Mouse (Mus musculus) embryonic facial prominence, embryonic 10.5 days (tissue): Measurements from ENCODE around the gene Arrdc5. TPM values are rescaled to one million over a fixed set of nuclear protein-coding genes. Genes with fewer than 3 reads are reported as not detected.
A peak's percentile ranks its signal among the peaks of the same experiment; 100 is the strongest.

ENCODE experiments used
- DNase-seq: peaks from one replicate; pipeline ENCODE4 v3.0.0-alpha.2; 2017; ENCODE audit warnings: low spot score
- H3K27ac ChIP-seq: fragments of 300-500 bp; sonication (generic); replicated peaks from 2 replicates; pipeline ENCODE4 v1.5.1; 2016; ENCODE audit warnings: mild to moderate bottlenecking
- H3K27me3 ChIP-seq: fragments of 300-500 bp; sonication (generic); replicated peaks from 2 replicates; pipeline ENCODE4 v1.6.1; 2016; ENCODE audit warnings: low read depth, mild to moderate bottlenecking; ENCODE audit not compliant: poor library complexity, severe bottlenecking
- H3K36me3 ChIP-seq: fragments of 300-500 bp; sonication (generic); replicated peaks from 2 replicates; pipeline ENCODE4 v1.6.1; 2016; ENCODE audit warnings: mild to moderate bottlenecking, moderate library complexity
- H3K4me1 ChIP-seq: fragments of 300-500 bp; sonication (generic); 2 replicates; pipeline ENCODE4 v1.6.1; 2016
- H3K4me3 ChIP-seq: fragments of 300-500 bp; sonication (generic); 2 replicates; pipeline ENCODE4 v1.5.1; 2016; ENCODE audit warnings: mild to moderate bottlenecking, moderate library complexity
- H3K9me3 ChIP-seq: fragments of 300-500 bp; sonication (generic); 2 replicates; pipeline ENCODE4 v1.6.1; 2016; ENCODE audit warnings: mild to moderate bottlenecking
- WGBS: fragments of 180-500 bp; shearing (Covaris S2); methylation state at CpG from one replicate; pipeline ENCODE4 v1.1.7; 2016; 5-methylcytosine and 5-hydroxymethylcytosine counted together
- polyA plus RNA-seq: library from polyadenylated mRNA; unstranded; fragments of >200 nt; fragmentation: Nextera tagmentation; extraction: Ambion mirVana; gene quantifications from 2 replicates; pipeline ENCODE4 v1.2.1, GENCODE M21; 2016

Gene Arrdc5
- polyA plus RNA-seq, 1 experiment from 2014 or later = not detected

- WGBS = 52% methylated on average over 3 of the region's 3 CpGs
- no peak for DNase-seq
- Histone ChIP-seq H3K4me1 (peaks cover 51% of the 10 kb centered on the region), H3K4me3 (peak overlapping the region; percentile 68), H3K27ac (peak overlapping the region; percentile 67), H3K36me3 (peaks cover 41% of the 10 kb centered on the region), H3K27me3 (no peaks in the 10 kb centered on the region), H3K9me3 (no peaks in the 10 kb centered on the region)
Measured at GRCm38 (mm10) chr17:56287830-56288229, 12.3 kb downstream of the Arrdc5 start.

GRCm38 (mm10) chr17:56285995-56286394 is 14.1 kb downstream of the Arrdc5 start:
- Histone ChIP-seq H3K36me3 (peaks cover 57% of the 10 kb centered on the region), H3K4me1 (peaks cover 35% of the 10 kb centered on the region), H3K27ac (no peak overlapping the region), H3K27me3 (no peaks in the 10 kb centered on the region), H3K9me3 (no peaks in the 10 kb centered on the region), H3K4me3 (no peak overlapping the region)
- 93% methylated on average over 11 of the region's 11 CpGs for WGBS
- DNase-seq = no peak

DNA sequence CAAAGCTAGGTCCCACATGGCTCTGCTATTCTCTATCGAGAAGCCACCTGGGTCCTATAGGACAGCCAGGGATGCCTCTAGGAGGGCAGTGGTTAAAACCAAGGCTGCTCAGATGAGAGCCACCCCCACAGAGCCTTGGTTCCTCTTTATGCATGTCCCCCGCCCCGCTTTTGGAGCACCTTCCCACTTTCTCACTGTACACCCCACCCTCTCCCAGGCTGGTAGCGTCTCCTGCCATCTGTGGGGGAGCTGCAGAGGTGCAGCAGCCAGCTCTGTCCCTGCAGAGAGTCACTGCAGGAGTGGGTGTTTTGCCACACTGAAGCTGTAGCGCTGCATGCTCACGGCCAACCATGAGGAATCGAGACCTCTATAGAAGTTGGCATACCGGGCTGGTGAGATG is 16.8 kb downstream of the Arrdc5 start:
- 93% methylated on average over 8 of the region's 8 CpGs for WGBS
- H3K36me3 ChIP-seq = peaks cover 77% of the 10 kb centered on the region
- no peaks in the 10 kb centered on the region for H3K9me3 ChIP-seq

GRCm38 (mm10) chr17:56282802-56283201 is 17.3 kb downstream of the Arrdc5 start:
- 81% methylated on average over 4 of the region's 4 CpGs for WGBS
- Histone ChIP-seq H3K4me1 (peaks cover 6% of the 10 kb centered on the region), H3K9me3 (no peaks in the 10 kb centered on the region), H3K27ac (no peak overlapping the region), H3K4me3 (no peak overlapping the region), H3K27me3 (no peaks in the 10 kb centered on the region), H3K36me3 (peaks cover 78% of the 10 kb centered on the region)
- DNase-seq = no peak

More for the DNA sequence above, 16.8 kb downstream of the Arrdc5 start:
- no peak for DNase-seq
- Histone ChIP-seq H3K4me3 (no peak overlapping the region), H3K27me3 (no peaks in the 10 kb centered on the region), H3K27ac (no peak overlapping the region), H3K4me1 (peaks cover 8% of the 10 kb centered on the region)

DNA sequence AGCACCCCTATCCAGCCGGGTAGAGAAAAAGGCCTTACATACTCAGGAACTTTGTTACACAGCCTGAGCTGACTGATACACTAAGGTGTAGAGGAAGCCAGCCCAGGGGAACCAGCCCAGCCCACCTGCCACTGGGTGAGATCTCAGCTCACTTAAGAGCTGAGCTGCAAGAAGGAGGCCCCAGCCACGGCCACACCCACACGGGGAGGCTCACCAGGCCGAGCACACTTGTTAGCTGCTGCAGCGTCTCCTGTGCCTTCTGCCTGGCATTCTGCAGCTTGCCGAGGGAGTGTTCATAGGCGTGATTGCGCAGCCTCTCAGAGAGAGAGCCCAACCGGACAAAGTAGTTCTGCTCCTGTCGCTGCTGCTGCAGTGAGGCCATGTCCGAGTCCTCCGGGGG is 18.9 kb downstream of the Arrdc5 start:
- Histone ChIP-seq H3K4me3 (no peak overlapping the region), H3K36me3 (peaks cover 69% of the 10 kb centered on the region), H3K27me3 (no peaks in the 10 kb centered on the region), H3K4me1 (peaks cover 18% of the 10 kb centered on the region), H3K9me3 (no peaks in the 10 kb centered on the region), H3K27ac (no peak overlapping the region)
- DNase-seq = no peak
- 91% methylated on average over 12 of the region's 12 CpGs for WGBS

DNA sequence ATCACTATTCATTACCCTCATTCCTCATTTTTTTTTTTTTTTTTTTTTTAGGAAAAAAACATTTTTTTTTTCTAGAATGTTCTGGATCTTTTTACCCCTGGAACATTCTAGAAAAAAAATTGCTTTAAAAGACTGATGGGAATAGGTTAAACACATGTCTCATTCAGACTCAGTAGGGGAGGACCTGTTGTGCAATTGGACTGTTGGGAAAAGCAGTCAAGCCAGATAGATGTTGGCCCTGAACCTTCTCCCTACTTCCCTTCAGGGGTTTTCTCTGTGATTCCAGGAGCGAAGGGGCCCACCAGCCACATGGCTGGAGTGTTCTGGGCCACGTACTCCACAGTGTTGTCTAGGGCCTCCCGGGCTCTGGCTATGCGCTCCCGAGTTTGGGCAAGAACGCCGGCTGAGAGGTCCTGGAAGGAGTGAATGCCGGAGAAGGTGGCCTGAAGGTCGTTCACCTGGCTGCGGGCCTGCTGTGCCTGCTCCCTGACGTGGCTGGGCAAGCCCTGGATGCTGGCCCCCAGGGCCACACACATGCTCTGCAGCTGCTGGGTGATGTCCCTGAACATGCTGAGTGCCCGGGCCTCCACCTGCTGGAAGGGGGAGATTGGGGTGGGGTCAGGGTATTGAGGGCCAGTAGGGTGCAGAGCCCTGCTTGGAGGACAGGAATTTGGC is 20.5 kb downstream of the Arrdc5 start:
- peaks cover 53% of the 10 kb centered on the region for H3K36me3 ChIP-seq
- H3K27ac ChIP-seq = no peak overlapping the region; the same call in 1 of the 2 replicates
- H3K27me3 ChIP-seq = no peaks in the 10 kb centered on the region
- DNase-seq = no peak
- no peak overlapping the region for H3K4me3 ChIP-seq
- WGBS = 92% methylated on average over 12 of the region's 12 CpGs
- H3K4me1 ChIP-seq = peaks cover 25% of the 10 kb centered on the region
- H3K9me3 ChIP-seq = no peaks in the 10 kb centered on the region

GRCm38 (mm10) chr17:56278340-56278739 is 21.7 kb downstream of the Arrdc5 start:
- DNase-seq = no peak
- Histone ChIP-seq H3K27ac (no peak overlapping the region), H3K27me3 (no peaks in the 10 kb centered on the region), H3K4me3 (no peak overlapping the region), H3K9me3 (no peaks in the 10 kb centered on the region), H3K36me3 (peaks cover 50% of the 10 kb centered on the region), H3K4me1 (peaks cover 25% of the 10 kb centered on the region)
- 93% methylated on average over 5 of the region's 5 CpGs for WGBS

GRCm38 (mm10) chr17:56277567-56277893 is 22.6 kb downstream of the Arrdc5 start:
- Histone ChIP-seq H3K36me3 (peaks cover 42% of the 10 kb centered on the region), H3K27me3 (no peaks in the 10 kb centered on the region), H3K27ac (peak overlapping the region; percentile 85), H3K4me1 (peaks cover 25% of the 10 kb centered on the region), H3K4me3 (peak overlapping the region; percentile 67), H3K9me3 (no peaks in the 10 kb centered on the region)
- peak; percentile 28 for DNase-seq
- 47% methylated on average over 2 of the region's 2 CpGs for WGBS

DNA sequence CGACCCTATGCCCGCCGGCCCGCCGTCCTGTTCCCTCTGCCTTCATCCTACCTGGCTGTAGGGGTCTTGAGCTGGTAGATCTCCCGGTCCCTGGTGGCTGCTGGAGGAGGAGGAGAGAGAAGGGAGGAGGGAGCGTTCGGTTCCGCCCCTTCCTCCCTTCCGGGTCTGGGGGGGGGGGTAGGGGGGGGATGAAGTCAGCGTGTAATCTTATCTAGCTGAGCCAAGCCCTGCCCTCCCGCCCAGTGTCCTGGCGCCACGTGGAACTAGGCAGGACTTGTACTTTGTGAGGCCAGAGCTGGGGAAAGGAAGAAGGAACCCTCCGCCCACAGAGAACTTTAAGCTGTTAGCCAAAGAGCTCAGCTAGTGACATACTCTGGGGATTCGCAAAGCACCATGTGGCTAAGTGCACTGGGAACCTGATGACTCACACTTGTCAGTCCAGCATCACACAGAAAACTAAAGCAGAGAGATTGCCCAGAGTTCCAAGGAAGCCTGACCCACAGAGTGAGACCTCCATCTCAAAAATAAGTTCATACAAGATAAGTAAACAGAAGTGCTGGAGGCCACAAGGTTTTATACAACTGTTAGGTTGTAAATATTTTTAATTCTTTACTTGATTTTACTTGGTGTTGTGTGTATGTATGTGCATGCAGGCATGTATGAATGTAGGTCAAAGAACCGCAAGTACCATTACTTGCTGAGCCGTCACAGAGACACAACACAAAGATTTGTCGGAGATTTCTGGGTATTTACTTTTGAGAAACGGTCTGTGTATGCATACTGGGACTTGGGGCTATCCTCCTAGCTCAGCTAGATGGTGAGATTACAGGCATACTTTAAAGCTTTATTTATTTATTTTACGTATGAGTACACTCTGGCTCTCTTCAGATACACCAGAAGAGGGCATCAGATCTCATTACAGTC is 23.2 kb downstream of the Arrdc5 start, which contains the start of gene Ticam1:
Gene Ticam1, minus strand, starts transcription at position 144 of the 924 bp plus-strand sequence.
- Histone ChIP-seq H3K27me3 (no peaks in the 10 kb centered on the region), H3K27ac (peak within 1 kb of the TSS; percentile 85), H3K4me3 (peak within 1 kb of the TSS; percentile 67), H3K36me3 (peaks cover 38% of the 10 kb centered on the region), H3K9me3 (no peaks in the 10 kb centered on the region), H3K4me1 (peaks cover 25% of the 10 kb centered on the region)
- DNase-seq = peak; percentile 97
- WGBS = 8% methylated on average over 21 of the region's 21 CpGs

DNA sequence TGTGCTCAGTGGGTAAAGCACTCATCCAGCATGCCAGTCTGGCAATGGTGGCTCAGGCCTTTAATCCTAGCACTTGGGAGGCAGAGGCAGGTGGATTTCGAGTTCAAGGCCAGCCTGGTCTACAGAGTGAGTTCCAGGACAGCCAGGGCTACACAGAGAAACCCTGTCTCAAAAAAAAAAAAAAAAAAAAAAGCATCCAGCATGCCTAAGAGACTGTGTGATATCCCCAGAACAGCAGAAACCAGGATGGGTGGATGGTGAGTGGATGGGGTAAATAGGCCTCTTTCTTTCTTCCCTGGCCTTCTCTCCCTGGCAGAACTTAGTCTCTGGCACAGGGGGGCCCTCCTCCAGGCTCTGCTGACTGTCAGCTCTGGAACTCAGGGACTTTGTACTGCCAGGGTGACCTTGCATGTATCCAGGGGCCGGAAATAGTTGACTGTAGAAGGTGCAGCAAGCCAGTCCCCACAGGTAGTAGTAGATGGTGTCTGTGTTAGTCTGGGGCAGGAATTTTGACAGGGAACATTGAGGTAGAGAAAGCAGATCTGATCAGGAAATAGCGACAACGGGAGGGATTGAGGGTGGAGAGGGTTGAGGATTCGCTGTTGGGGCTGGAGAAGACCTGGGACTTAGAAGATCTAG is 24.1 kb downstream of the Arrdc5 start:
- H3K27ac ChIP-seq = peak overlapping the region; percentile 85

DNA sequence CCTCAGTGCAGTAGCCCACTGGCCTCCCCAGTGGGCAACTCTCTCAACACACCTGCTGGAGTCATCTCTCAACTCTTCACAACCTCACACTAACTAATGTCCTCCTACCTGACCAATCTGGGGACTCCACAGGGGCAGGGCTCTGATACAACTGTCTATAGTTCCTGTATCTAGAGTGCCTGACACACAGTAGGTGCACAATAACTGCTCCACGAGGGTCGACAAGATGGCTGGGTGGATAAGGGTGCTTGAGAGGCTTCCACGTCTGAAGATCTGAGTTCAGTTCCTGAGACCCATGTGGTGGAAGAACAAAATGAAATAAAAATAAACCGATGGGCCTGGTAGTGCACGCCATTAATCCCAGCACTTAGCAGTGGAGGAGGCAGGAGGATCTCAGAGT is 26.1 kb downstream of the Arrdc5 start:
- Histone ChIP-seq H3K27me3 (no peaks in the 10 kb centered on the region), H3K27ac (no peak overlapping the region), H3K4me1 (peaks cover 32% of the 10 kb centered on the region), H3K36me3 (peaks cover 32% of the 10 kb centered on the region), H3K9me3 (no peaks in the 10 kb centered on the region), H3K4me3 (no peak overlapping the region)
- no peak for DNase-seq
- 86% methylated on average over 5 of the region's 5 CpGs for WGBS

More for the DNA sequence above, 24.1 kb downstream of the Arrdc5 start:
- DNase-seq = no peak
- no peaks in the 10 kb centered on the region for H3K9me3 ChIP-seq
- no peaks in the 10 kb centered on the region for H3K27me3 ChIP-seq
- peaks cover 37% of the 10 kb centered on the region for H3K36me3 ChIP-seq
- 34% methylated on average over 5 of the region's 5 CpGs for WGBS
- peak overlapping the region; percentile 67 for H3K4me3 ChIP-seq
- peaks cover 25% of the 10 kb centered on the region for H3K4me1 ChIP-seq

DNA sequence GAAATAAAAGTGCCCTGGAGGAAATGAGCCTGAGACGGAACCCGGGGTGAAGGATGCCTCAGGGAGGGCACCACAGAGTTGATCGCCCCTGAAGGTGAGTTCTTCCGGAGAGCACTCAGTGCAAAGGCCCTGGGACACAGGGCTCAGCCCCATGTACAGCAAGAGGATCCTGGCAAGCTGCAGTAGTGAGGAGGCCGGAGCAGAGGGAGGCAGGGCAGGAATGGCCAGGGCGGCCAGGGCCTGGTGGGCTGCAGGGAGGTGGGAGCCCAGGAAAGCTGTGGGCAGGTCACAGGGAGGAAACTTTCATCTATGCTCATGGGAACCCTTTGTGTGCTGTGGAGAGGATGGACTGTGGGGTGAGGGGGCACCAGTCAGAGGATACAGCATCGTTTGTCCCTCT is 26.6 kb downstream of the Arrdc5 start:
- H3K9me3 ChIP-seq = no peaks in the 10 kb centered on the region
- H3K4me1 ChIP-seq = peaks cover 32% of the 10 kb centered on the region
- no peak for DNase-seq
- no peaks in the 10 kb centered on the region for H3K27me3 ChIP-seq
- no peak overlapping the region for H3K4me3 ChIP-seq
- peaks cover 28% of the 10 kb centered on the region for H3K36me3 ChIP-seq
- H3K27ac ChIP-seq = 0 out of 2 replicates have a peak overlapping the region, but pooled peaks have one; percentile 52
- 79% methylated on average over 7 of the region's 7 CpGs for WGBS
